Mouse (Mus musculus) G1E (cell line): ENCODE data around the gene Golm1. TPM values are rescaled to one million over a fixed set of nuclear protein-coding genes. Genes with fewer than 3 reads are reported as not detected.

ENCODE experiments used
- ATAC-seq: 2 replicates; pipeline ENCODE4 v1.8.0; 2016; ENCODE audit warnings: mild to moderate bottlenecking; ENCODE audit not compliant: insufficient number of reproducible peaks, poor library complexity, low FRiP score, severe bottlenecking; ENCODE audit errors: extremely low read depth
- DNase-seq: peaks from one replicate; pipeline ENCODE4 v3.0.0; 2012; ENCODE audit warnings: low spot score
- H3K27me3 ChIP-seq: 2 replicates; pipeline ENCODE4 v1.6.1; 2012; ENCODE audit warnings: mild to moderate bottlenecking, low read length, inconsistent platforms; ENCODE audit not compliant: insufficient read depth
- H3K36me3 ChIP-seq: replicated peaks from 2 replicates; pipeline ENCODE3; 2012; ENCODE audit warnings: mild to moderate bottlenecking, inconsistent platforms
- H3K4me1 ChIP-seq: 2 replicates; pipeline ENCODE4 v1.6.1; 2012; ENCODE audit warnings: low read depth, low read length, inconsistent platforms, mixed read lengths; ENCODE audit not compliant: insufficient read depth
- H3K4me3 ChIP-seq: 2 replicates; pipeline ENCODE4 v1.5.1; 2012; ENCODE audit warnings: low read depth, mild to moderate bottlenecking, inconsistent platforms, low read length, moderate library complexity, mixed read lengths
- H3K9me3 ChIP-seq: replicated peaks from 2 replicates; pipeline ENCODE4 v1.6.1; 2012; ENCODE audit warnings: inconsistent platforms
- CTCF ChIP-seq: IDR thresholded peaks from 2 replicates; pipeline ENCODE4 v1.5.1; 2012; ENCODE audit warnings: low read depth, low read length, inconsistent platforms, mixed read lengths
- GATA1 ChIP-seq: IDR thresholded peaks from 2 replicates; pipeline ENCODE4 v1.6.1; 2012; ENCODE audit warnings: borderline replicate concordance, low read length, inconsistent platforms, mixed read lengths
- GATA2 ChIP-seq: IDR thresholded peaks from 2 replicates; pipeline ENCODE4 v1.6.1; 2012; ENCODE audit warnings: low read depth, low read length, inconsistent platforms, borderline replicate concordance
- POLR2AphosphoS5 ChIP-seq: IDR thresholded peaks from 2 replicates; pipeline ENCODE4 v1.6.1; 2012; ENCODE audit warnings: low read depth, low read length, inconsistent platforms; ENCODE audit not compliant: insufficient replicate concordance
- TAL1 ChIP-seq: conservative IDR thresholded peaks from 2 replicates; pipeline ENCODE4 v1.6.1; 2012; ENCODE audit warnings: low read depth, low read length, inconsistent platforms, mixed read lengths
- polyA plus RNA-seq: library from polyadenylated mRNA; stranded (reverse); fragments of >175 nt; gene quantifications from 2 replicates; pipeline ENCODE4 v1.2.3, GENCODE M21; 2012
- total RNA-seq, 2 experiments: library from RNA; stranded (forward) in 1 of 2; stranded (reverse) in 1 of 2; fragments of 200-1000 nt in 1 of 2; fragments of >200 nt in 1 of 2; fragmentation: Nextera tagmentation in 1 of 2; gene quantifications; 2 replicates each; pipeline ENCODE4 v1.2.3; 2014 to 2017

The Golm1 gene
- total and polyA plus RNA-seq, 3 experiments, result 32.8 to 146 (median 139) TPM

DNA sequence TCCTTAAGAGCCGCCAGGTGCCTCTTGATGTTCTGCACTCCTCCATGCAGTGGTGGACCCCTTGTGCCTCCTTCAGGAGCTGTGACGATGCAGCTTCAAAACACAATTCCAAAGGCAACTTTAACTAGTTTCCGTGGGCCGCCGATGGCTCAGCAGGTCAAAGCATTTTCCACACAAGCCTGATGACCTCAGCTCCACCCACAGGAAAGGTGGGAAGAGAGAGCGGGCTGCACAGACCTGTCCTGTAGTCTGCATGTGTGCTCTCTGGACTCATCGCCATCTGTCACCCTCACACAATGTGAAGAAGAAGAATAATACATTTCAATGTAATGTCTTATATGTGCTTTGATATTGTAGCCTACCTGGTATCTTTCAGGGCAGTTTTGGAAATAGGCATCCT is 48.9 kb downstream of the Golm1 start:
- H3K9me3 ChIP-seq, result no peaks in the 10 kb centered on the region
- DNase-seq, result no peak
- H3K4me3 ChIP-seq, result no peak overlapping the region
- H3K27me3 ChIP-seq, result no peaks in the 10 kb centered on the region
- H3K4me1 ChIP-seq, result no peaks in the 10 kb centered on the region
- no peak for ATAC-seq
- H3K36me3 ChIP-seq, result peaks cover 83% of the 10 kb centered on the region
- TF ChIP-seq TAL1 (no peak), GATA2 (no peak), POLR2AphosphoS5 (no peak), CTCF (no peak), GATA1 (no peak)

DNA sequence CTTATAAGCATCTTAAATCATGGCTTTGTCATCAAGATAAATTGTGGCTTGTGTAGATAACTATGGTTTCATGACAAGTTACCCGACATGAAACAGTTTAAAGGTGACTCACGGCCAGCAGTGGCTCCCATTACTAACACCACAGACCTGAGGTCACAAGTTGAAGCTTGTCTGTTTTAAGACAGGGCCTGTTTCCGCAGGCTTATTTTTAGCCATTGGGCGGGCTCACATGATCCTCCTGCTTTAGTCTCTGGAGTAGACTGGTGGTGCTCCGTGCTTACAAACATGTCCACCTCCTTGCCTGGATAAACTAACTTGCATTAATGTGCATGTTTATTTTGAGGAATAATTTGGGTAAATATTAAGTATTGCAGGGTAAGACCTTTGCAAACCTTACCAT is 50.7 kb downstream of the Golm1 start:
- TF ChIP-seq GATA2 (no peak), POLR2AphosphoS5 (no peak), TAL1 (no peak), CTCF (no peak), GATA1 (no peak)
- H3K9me3 ChIP-seq, result no peaks in the 10 kb centered on the region
- peaks cover 5% of the 10 kb centered on the region for H3K4me1 ChIP-seq
- H3K27me3 ChIP-seq, result no peaks in the 10 kb centered on the region
- no peak for ATAC-seq
- H3K4me3 ChIP-seq, result no peak overlapping the region
- DNase-seq, result no peak
- H3K36me3 ChIP-seq, result peaks cover 84% of the 10 kb centered on the region

DNA sequence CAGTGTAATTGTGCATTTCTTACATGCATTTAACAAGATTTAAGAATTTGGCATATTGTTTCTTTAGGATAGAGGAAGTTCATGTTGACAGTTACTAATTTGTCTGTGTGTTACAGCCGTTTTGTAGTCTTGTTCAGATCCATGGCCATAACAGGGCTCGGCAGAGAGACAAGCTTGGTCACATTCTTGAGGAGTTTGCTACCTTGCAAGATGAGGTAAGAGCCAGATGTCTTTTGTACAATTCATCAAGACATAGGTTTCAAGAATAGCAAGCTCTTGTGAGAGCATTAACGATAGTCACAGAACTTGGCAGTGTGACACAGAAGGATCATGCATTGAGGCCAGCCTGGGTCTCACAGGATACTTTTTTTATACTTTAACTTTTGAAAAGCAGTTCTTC is 51.2 kb downstream of the Golm1 start:
- DNase-seq (no peak), ATAC-seq (no peak)
- H3K9me3 ChIP-seq, result no peaks in the 10 kb centered on the region
- H3K36me3 ChIP-seq, result peaks cover 82% of the 10 kb centered on the region
- no peak overlapping the region for H3K4me3 ChIP-seq
- TF ChIP-seq POLR2AphosphoS5 (no peak), GATA1 (no peak), GATA2 (no peak), CTCF (no peak), TAL1 (no peak)
- peaks cover 7% of the 10 kb centered on the region for H3K4me1 ChIP-seq
- no peaks in the 10 kb centered on the region for H3K27me3 ChIP-seq

DNA sequence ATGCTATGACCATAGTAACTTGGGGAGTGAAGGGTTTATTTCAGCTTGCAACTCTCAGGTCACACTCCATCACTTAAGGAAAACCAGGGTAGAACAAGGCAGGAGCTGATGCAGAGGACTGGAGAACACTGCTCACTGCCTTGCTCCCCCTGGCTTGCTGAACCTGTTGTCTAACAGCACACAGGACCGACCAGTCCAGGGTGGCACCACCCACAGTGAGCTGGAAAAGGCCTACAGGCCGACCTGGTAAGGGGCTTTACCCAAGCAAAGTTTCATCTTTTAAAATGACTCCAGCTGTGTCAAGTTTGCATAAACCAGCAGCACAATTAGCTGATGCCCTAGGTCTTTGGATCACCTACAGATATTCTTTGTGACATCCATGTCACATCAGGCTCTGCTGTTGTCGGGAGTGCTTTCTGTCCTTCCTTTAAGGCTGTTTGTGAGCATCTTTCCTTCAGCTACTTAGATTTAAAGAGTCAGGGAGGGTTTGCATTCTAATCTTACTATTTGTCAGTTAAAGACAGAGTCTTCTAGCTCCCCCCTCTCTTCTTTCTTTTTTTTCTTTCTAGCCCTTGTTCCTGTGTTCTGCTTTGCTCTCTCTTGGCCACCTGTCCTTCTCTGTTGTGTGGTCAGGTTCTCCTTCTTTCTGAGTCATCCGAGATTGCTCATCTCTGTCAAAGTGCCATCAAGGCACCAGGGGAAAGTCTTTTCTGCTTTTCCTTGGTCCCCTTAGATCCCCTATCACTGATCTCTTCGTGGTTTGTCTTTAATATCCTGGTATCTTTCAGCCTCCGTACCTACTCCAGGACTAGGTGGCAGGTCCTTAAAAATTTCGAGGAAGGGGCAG is 53.7 kb downstream of the Golm1 start:
- peaks cover 85% of the 10 kb centered on the region for H3K36me3 ChIP-seq
- DNase-seq, result no peak
- H3K9me3 ChIP-seq, result no peaks in the 10 kb centered on the region
- ATAC-seq, result no peak
- peaks cover 10% of the 10 kb centered on the region for H3K4me1 ChIP-seq
- no peaks in the 10 kb centered on the region for H3K27me3 ChIP-seq
- no peak overlapping the region for H3K4me3 ChIP-seq
- TF ChIP-seq GATA2, result no peak
- no peak for TF ChIP-seq GATA1
- no peak for TF ChIP-seq TAL1
- TF ChIP-seq CTCF, result no peak
- TF ChIP-seq POLR2AphosphoS5, result no peak

DNA sequence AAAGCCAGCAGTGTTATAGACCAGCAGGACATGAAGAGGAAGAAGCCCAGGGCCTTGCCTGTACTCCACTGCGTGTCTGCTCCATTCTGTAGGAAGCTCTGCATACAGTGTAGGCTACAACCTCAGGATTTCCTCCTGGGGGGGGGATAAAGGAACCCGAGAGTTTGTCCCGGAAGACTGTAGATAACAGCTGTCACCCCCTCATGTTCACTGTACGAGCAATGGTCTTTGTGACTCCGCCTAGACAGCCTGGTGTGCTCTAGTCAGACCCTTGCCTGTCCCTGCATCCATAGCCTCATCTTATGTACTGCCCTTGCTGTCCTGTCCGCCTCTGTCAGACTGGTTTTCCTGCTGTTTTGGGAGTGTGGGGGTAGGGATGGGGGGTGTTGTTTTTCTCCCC is 57.1 kb downstream of the Golm1 start:
- TF ChIP-seq TAL1 (no peak), GATA2 (no peak), CTCF (no peak), GATA1 (no peak), POLR2AphosphoS5 (no peak)
- ATAC-seq (no peak), DNase-seq (no peak)
- H3K9me3 ChIP-seq, result no peaks in the 10 kb centered on the region
- no peak overlapping the region for H3K4me3 ChIP-seq
- no peaks in the 10 kb centered on the region for H3K27me3 ChIP-seq
- peaks cover 78% of the 10 kb centered on the region for H3K36me3 ChIP-seq
- H3K4me1 ChIP-seq, result peaks cover 10% of the 10 kb centered on the region

DNA sequence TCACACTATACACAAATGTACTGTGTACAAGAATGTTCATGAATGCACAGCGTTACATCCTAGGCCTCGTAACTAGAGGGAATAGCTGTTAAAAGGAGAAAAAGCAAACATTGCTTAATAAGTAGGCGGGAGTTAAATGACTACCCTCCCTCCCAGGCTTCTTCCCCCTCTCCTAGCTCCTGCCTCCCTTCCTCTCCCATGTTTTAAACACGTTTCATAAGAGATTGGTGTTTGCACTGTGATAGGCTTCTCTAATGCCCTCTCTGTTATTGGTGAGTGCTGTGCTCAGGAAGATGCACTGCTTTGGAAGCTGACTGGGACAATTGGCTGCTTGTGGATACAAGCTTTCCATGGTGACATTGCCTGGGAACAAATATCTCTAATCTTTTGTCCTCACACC is 60.1 kb downstream of the Golm1 start:
- Histone ChIP-seq H3K4me3 (no peak overlapping the region), H3K4me1 (peaks cover 10% of the 10 kb centered on the region), H3K9me3 (no peaks in the 10 kb centered on the region), H3K36me3 (peaks cover 76% of the 10 kb centered on the region), H3K27me3 (no peaks in the 10 kb centered on the region)
- TF ChIP-seq POLR2AphosphoS5 (no peak), TAL1 (no peak), GATA2 (no peak), GATA1 (no peak), CTCF (no peak)
- ATAC-seq (no peak), DNase-seq (no peak)
